Mouse (Mus musculus): Measurements from ENCODE around the gene Hnrnpab. TPM values are rescaled to one million over a fixed set of nuclear protein-coding genes. Genes with fewer than 3 reads are reported as not detected.
"Not testable (repeated sequence)": the region's sequence is repeated elsewhere in the genome, so short reads cannot be mapped to it uniquely, and the experiment has no call there.

Hnrnpab gene
- total RNA-seq, 2 experiments from 2014 or later: 182 to 186 TPM

DNA sequence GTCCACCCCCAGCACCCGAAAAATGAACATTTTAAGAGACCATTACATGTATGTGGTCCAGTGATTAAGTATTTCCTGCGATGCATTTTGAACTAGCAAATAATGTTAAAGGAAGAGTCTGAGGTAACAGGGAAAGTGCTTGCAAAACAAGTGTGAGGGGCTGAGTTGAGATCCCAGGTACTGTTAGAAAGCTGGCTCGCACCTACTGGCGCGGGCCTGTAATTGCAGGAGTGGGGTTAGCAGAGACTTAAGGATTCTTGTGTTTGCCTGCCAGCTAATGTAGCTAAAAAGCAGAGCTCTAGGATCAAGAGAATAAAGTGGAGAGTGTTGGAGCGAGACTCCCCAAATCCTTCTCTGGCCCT is 29.7 kb upstream of the Hnrnpab start:
- DNase-seq (ENCODE audit: extremely low spot score in 1 of 2, low spot score in 2 of 2): peak; percentile 57 to 72
- intact Hi-C loops (cut with DNase I): no loop called here

DNA sequence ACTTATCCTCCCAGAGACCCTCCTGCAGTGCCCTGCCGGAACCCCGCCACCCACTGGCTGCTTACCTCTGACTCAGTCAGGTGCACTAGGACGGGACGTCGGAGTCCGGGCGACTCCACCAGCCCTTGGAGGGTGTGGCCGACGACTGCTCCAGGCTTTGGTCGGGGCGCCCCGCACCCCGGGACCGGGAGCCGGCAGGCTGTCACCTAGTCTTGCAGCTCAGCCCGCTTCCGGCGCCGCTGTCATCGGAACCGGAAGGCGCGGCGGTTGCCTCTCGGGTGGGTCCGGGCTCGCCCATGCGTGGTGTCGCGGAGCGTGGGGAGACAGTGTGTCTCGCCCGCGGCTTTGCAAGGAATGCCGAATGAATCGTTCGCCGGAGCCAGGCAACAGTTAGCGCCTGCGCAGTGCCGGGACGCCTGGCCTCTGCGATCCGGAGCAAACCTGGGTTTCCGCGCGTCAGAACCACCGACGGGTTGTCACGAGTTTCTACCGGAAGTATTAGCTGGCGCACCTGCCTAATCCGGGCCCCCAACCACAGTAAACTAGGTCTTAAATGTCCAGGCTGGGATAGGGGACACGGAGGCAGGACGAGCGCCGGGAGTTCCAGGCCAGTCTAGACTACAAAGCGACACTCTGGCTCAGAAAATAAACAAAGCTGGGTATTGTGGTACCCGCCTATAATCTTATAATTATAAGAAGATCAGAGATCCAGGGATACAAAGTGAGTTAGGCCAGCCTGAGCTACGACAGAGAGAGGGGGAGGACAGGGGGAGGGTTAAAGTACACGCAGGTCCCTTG is 29.1 kb upstream of the Hnrnpab start, which contains the start of gene Rmnd5b:
Gene Rmnd5b (minus strand): TSS at position 372 of the 798 bp plus-strand sequence.
- peak; percentile 94 to 96 for DNase-seq (ENCODE audit: extremely low spot score in 1 of 2, low spot score in 2 of 2)
- intact Hi-C loops (cut with DNase I): no loop called here

DNA sequence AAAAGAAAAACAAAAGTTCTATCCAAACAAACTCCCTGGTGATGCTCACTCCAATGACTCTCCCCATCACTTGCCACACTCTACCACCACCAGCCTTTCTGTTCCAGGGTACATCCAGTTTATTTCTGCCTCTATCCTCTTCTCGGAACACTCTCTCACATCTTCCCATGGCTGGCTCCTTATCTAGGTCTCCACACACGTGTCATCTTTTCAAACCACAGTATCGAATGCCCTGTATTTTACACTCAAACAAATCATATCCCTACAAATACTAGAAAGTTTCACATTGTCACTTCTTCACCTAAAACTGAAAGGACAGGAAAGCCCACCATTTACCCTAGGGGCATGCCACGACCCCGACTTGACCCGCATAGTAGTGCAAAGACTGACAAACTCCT is 28.5 kb upstream of the Hnrnpab start:
- no peak for DNase-seq (ENCODE audit: extremely low spot score in 1 of 2, low spot score in 2 of 2)
- intact Hi-C loops (cut with DNase I): no loop called here

DNA sequence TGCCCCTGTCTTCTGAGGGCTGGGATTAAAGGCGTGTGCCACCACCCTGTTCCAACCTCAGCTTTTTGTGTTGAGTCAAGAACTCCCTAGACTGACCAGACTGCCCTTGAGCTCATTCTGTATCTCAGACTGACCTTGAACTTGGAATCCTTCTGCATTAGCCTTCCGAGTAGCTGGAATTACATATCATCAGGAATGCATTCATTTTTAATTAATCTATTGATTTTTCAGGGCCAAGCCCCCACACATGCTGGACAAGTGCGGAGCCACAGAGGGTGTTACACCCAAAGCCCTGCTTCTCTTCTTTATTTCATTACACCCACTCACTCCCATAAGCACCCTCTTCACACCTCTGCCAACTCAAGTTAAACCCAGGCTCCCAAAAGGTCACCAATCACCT is 27.1 kb upstream of the Hnrnpab start:
- no peak for DNase-seq (ENCODE audit: extremely low spot score in 1 of 2, low spot score in 2 of 2)
- intact Hi-C loops (cut with DNase I): no loop called here

DNA sequence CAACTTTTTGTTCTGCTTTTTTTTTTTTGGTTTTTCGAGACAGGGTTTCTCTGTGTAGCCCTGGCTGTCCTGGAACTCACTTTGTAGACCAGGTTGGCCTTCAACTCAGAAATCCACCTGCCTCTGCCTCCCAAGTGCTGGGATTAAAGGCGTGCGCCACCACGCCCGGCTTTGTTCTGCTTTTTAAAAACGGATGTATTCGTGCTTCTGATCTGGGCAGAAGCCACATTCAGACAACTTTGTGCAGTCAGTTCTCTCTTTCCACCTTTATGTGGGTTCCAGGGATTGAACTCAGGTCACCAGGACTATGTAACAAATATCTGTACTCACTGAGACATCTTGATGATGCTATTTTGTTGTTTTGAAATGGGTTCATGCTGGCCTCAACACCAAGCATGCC is 26.6 kb upstream of the Hnrnpab start:
- DNase-seq (ENCODE audit: extremely low spot score in 1 of 2, low spot score in 2 of 2); intact Hi-C loops (cut with DNase I): not testable (repeated sequence)

DNA sequence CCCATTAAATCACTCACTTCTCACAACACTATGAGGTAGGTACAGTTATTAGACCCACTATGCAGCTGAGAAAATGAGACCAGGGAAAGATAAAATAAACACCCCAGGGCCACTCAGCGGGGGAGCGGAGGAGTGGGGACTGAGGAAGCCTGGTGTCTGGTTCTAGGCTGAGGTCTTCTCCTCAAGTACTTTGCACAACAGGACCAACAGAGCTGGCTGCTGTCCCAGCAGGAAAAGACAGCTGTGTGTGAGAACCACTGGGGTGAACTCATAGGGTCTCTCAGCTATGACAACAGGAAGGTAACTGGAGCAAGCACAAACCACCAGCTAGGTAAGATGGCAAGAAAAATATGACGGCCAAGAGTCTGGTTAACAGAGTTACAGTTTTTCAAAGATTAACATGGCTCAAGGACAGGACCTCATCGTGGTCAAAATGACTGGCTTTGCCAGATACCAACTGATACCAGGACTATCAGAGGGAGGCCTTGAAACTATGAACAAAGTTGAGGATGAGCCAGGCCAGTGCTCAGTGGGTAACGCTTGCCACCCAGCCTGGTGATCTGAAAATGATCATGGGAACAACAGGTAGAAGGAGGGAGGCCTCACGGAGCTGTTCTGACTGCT is 25.6 kb upstream of the Hnrnpab start:
- DNase-seq (ENCODE audit: extremely low spot score in 1 of 2, low spot score in 2 of 2): no peak
- intact Hi-C loops (cut with DNase I): no loop called here

DNA sequence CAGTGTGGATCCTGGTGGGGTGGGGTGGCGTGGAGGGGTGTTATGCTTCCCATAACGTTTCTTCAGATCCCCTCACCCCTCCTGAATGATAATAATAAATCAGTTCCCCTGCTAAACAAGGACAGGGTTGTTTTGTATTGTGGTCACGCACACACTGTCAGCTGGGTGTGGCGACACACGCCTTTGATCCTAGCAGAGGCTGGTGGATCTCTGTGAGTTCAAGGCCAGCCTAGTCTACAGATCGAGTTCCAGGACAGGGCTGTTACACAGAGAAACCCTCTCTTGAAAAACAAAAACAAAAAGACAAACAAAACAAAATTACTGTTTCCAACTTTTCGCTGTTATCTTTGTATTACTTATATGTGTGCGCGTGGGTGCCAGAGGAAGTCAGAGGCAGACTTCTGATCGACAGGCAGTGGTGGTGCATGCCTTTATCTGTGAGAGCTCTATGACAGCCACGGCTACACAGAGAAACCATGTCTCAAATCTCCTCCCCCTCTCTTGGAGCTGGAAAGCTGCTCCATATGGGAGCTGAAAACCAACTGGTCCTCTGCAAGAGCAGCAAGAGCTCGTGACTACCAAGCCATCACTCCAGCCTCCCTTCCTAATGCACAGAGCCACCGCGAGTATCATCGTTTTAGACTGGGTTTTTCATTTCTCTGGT is 23.1 kb upstream of the Hnrnpab start:
- DNase-seq (ENCODE audit: extremely low spot score in 1 of 2, low spot score in 2 of 2): no peak
- intact Hi-C loops (cut with DNase I): no loop called here

DNA sequence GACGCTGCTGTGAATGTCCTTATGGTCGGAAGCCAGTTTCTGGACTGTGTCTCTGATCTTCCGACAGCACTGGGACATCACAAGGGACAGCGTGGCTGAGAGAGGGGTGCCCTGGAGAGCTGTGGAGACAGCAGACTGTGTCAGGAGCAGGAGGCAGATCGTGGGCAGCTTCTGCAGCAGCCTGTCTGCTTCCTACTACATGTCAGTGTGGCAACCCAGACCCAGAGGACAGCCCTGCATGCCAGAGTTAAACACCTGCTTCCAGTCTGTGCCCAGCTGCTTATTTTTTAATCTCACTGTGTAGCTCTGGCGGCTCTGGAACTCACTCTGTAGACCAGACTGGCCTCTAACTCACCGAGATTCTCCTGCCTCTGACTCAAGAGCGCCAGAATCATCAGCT is 21.3 kb upstream of the Hnrnpab start:
- intact Hi-C loops (cut with DNase I): no loop called here
- no peak for DNase-seq (ENCODE audit: extremely low spot score in 1 of 2, low spot score in 2 of 2)

DNA sequence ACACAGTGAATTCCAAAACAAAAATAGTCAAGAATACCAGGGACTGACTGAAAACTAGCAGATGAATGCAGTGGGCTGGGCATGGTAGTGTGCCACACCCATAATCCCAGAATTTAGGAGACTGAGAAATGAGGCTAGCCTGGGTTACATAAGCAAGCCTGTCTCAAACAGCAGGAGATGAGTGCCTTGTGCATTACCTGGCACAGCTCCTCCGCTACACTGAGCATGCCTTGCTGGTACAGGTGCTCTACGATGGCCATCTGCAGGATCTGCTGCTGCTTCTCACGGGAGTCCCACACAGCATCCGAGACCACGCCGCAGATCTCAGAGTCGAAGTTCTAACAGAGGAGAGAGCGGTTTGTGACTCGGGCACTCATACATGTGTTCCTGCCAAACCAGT is 20.8 kb upstream of the Hnrnpab start:
- DNase-seq (ENCODE audit: extremely low spot score in 1 of 2, low spot score in 2 of 2): no peak
- intact Hi-C loops (cut with DNase I): no loop called here

DNA sequence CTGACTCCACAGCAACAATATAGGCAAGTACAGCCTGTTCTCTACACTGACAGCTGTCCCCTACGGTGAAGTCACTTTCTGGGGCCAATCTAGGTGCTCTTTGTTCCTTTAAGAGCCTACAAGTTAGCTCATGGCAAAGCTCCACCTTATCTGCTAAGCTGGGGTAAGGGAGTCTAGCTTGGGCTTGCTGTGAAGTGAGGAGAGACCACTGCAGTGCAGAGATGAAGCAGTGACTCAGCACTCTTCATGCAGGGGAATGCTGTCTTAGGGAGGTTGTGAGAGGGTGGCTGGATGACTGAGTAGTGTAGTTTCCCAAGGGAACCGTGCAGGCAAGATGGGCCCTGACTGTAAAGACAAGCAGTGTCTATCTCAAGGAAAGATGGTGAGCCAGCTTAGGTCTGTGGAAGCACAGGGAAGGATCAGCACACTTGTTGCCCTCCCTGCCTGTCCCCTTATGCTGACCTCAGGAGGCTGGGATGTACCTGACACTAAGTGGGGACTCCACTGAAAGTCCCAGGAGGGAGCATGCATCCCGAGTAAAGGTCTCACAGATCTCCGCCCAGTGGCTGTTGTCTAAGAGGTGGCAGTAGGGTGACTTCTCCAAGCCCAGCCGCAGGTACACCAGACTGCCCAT is 18.7 kb upstream of the Hnrnpab start:
- intact Hi-C loops (cut with DNase I): no loop called here
- DNase-seq (ENCODE audit: extremely low spot score in 1 of 2, low spot score in 2 of 2): peak in 1 of 2 experiments; percentile 11

DNA sequence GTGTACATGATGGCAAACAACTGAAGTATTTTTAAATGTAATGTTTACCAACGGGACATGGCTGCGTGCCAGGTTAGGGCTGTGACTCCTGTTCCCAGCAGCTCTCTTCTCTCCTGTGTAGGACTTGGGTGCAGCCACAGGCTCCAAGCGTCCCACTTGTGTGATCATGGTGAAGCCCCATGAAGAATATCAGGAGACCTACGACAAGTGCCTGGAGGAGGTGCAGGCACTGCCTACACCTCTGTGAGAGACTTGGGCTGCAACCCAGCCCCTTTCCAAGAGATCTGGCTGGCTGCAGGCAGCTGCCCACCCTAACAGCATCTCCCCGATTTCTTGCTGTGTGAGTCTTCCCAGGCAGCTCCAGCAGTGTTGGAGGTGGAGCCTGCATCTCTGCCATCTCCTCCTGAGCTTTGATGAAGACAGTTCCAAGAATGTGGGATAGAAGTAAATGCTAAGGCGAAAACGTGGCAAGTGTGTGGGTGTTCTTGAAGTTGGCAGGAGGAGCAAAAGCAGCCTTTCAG is 16.4 kb upstream of the Hnrnpab start:
- intact Hi-C loops (cut with DNase I): no loop called here
- DNase-seq (ENCODE audit: extremely low spot score in 1 of 2, low spot score in 2 of 2): peak; percentile 60 to 67

DNA sequence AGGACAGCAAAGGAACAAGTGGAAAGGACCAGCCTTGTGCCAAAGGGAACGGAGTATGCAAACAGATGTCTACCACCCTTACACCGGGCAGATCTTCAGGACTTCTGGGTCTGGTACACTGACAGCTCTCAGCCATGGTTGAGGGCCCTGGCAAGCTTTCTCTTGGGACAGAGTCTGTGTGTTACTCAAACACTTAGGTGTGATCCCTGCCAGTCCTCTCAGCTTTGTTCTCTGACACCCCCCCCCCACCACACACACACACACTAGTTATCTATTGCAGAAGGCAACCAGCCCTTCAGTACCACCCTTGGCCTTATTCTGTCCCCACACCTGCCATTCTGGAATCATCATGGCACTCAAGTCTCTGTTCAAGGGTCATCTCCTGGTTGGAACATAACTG is 15.1 kb upstream of the Hnrnpab start:
- intact Hi-C loops (cut with DNase I): no loop called here
- DNase-seq (ENCODE audit: extremely low spot score in 1 of 2, low spot score in 2 of 2): no peak

DNA sequence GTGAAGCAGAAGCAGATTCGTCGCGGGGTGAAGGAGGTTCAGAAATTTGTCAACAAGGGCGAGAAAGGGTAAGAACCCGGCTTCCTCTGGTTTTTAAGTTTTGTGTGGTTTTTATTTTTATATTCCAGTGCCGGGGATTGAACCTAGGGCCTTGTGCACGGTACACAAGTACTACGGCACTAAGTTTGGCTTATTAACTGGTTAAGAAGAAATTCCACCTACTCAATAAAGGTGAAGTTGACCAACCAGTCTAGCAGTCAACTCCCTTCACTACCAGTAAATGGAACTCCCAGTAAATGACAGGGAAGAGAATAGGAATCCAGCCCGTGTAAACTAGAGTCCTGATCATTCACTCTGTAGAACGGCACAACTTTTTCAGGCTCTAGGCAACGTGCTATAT is 13.4 kb upstream of the Hnrnpab start:
- intact Hi-C loops (cut with DNase I): no loop called here

DNA sequence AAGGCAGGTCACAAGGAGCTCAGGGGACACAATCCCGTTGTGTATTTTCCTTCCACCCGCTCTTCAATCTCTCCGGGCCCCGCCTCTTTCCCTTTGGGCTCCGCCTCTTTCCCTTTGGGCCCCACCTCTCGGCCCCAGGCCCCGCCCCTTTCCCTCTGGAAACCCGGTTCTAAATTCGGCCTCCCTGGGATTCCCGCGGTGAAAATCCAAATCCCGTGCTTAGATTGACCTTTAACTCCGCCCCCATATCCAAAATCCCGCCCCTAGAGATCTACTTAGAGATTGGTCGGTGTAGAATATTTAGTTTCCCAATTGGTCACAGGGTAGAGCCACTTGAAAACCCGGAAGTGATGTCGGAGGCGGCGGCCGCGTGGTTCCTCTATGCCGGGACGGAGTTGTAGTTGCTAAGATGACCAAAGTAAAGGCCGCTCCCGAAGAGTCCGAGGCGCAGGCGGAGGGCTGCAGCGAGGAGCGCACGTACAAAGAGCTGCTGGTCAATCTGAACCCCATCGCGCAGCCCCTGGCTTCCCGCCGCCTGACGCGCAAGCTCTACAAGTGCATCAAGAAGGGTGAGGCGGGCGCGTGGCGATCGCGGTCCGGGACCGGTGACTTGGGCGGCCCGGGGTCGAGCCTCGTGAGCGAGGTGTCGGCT is 12.9 kb upstream of the Hnrnpab start, which contains the start of gene Nhp2:
Gene Nhp2 (plus strand): TSS at position 327 of the 652 bp plus-strand sequence.
- peak; percentile 94 to 97 for DNase-seq (ENCODE audit: extremely low spot score in 1 of 2, low spot score in 2 of 2)
- intact Hi-C loops (cut with DNase I): loop anchor here (2.0 kb wide), 1 partner anchor 61 kb away; no protein-coding TSS in a partner anchor

More for the DNA sequence above, 13.4 kb upstream of the Hnrnpab start:
- DNase-seq (ENCODE audit: extremely low spot score in 1 of 2, low spot score in 2 of 2): no peak

DNA sequence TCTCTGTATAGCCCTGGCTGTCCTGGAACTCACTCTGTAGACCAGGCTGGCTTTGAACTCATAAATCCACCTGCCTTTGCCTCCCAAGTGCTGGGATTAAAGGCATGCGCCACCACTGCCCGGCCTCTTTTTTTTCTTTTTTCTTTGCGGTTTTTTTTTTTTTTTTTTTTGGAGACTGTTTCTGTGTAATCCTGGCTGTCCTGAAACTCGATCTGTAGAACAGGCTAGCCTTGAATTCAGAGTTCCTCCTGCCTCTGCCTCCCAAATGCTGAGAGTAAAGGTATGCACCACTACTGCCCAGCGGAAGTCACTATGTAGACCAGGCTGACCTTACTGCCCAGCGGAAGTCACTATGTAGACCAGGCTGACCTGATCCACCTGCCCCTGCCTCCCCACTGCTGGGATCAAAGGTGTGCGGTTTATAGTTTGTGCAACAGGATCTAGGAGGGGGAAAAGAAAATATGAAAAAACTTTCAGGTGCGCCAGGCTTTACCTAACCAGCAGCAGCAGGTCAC is 12.3 kb upstream of the Hnrnpab start:
- no peak for DNase-seq (ENCODE audit: extremely low spot score in 1 of 2, low spot score in 2 of 2)
- intact Hi-C loops (cut with DNase I): loop anchor here (2.0 kb wide), 1 partner anchor 62 kb away; no protein-coding TSS in a partner anchor

DNA sequence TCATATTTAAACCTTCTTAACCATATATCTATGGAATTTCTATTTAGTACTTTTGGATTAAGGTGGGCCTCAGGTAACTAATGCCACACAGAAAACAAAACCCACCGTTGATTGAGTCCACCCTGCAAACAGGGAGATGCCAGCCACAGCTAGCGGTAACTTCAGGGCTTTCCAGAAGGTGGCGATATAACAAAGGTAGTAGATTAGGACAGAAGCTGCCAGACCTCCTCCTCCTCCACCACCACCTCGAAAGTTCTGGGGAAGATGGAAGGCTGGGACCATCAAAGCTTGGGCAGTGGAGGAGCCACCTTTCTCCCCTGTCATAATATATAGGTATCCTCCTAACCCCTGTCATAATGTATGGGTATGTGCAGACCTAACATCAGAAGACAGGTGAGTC is 11.0 kb upstream of the Hnrnpab start:
- intact Hi-C loops (cut with DNase I): loop anchor here (2.0 kb wide), 1 partner anchor 63 kb away; no protein-coding TSS in a partner anchor
- peak; percentile 64 to 77 for DNase-seq (ENCODE audit: extremely low spot score in 1 of 2, low spot score in 2 of 2)

DNA sequence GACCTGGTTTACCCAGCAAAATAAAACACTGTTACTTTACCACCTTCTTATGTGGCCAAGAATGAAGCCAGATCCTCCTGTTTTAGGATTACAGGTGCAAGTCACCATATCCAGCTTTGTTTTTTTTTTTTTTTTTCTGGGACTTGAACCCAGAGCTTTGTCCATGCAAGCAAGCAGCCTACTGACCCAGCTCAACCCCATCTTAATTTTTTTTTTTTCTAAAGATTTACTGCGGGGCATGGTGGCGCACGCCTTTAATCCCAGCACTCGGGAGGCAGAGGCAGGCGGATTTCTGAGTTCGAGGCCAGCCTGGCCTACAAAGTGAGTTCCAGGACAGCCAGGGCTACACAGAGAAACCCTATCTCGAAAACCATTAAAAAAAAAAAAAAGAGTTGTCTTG is 9.5 kb upstream of the Hnrnpab start:
- intact Hi-C loops (cut with DNase I); DNase-seq (ENCODE audit: extremely low spot score in 1 of 2, low spot score in 2 of 2): not testable (repeated sequence)

DNA sequence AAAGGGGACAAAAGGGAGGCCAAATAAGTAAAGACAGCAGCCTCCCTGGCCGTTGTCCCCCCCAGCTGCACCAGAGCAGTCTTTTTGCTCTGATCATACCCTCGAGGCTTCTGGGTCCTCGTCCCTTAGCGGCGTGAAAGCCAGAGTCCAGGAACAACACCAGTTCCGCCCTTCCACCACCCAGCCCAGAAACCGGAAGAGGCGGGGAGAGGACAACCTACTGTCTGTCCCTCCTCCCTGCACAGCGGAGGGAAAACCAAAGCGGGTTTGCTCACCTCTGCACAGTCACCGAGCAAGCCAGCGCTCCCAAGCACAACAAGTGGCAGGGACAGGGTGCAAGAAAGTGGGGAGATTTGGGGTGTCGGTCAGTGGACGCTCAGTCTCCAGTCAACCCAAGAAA is 9.0 kb upstream of the Hnrnpab start:
- intact Hi-C loops (cut with DNase I): no loop called here
- peak in 1 of 2 experiments; percentile 82 for DNase-seq (ENCODE audit: extremely low spot score in 1 of 2, low spot score in 2 of 2)

Measured in left cerebral cortex, postnatal 10 days (tissue).